Mouse (Mus musculus) brain, embryonic 14.5 days (tissue): ENCODE data around the gene Papss1.

ENCODE experiments used
- CTCF ChIP-seq: fragments of 200-500 bp; IDR thresholded peaks from 2 replicates; pipeline ENCODE4 v1.5.1; 2012; ENCODE audit warnings: inconsistent platforms, mild to moderate bottlenecking, moderate library complexity, borderline replicate concordance; ENCODE audit not compliant: insufficient read depth, insufficient read length; ENCODE audit errors: extremely low read depth
- POLR2A ChIP-seq: fragments of 200-500 bp; IDR thresholded peaks from 2 replicates; pipeline ENCODE4 v1.6.1; 2012; ENCODE audit warnings: mild to moderate bottlenecking, inconsistent platforms, borderline replicate concordance; ENCODE audit not compliant: poor library complexity, insufficient read depth, insufficient read length, severe bottlenecking; ENCODE audit errors: extremely low read depth

DNA sequence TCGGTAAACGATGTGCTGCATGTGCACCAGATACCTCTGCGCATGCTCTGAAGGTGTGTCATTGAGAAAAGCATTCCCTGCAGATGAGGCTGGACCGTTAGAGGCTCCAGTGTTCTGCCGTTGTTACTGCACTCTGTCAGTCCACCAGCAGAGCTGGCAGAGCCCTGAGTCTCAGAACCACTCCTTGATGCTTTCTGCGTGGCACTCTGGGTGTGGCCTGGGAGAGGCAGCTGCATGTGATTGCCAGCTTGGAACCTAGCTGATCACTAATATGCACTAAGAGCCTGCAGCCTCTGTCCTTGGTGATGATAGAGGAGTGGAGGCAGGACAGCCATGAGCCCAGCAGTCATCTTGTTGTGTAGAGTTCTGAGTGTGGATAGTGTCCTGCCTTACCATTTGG lies 43.5 kb downstream of the Papss1 start:
- TF ChIP-seq CTCF (no peak), POLR2A (no peak)
